Mouse (Mus musculus) hindbrain, postnatal 0 days (tissue): Measurements from ENCODE around the gene Cc2d2a. TPM values are rescaled to one million over a fixed set of nuclear protein-coding genes. Genes with fewer than 3 reads are reported as not detected.

Experiments
- ATAC-seq: fragments of 200-750 bp; cut with Nextera tagmentation; 2 replicates; pipeline ENCODE4 v1.8.0; 2017; ENCODE audit warnings: mild to moderate bottlenecking, moderate TSS enrichment, moderate library complexity
- DNase-seq: peaks from one replicate; pipeline ENCODE4 v3.0.0-alpha.2; 2015; ENCODE audit warnings: low spot score
- H3K27ac ChIP-seq: fragments of 300-500 bp; sonication (generic); 2 replicates; pipeline ENCODE4 v1.5.1; 2014; ENCODE audit warnings: mild to moderate bottlenecking
- H3K27me3 ChIP-seq: fragments of 300-500 bp; sonication (generic); 2 replicates; pipeline ENCODE4 v1.6.1; 2014; ENCODE audit warnings: low read length, mixed read lengths; ENCODE audit not compliant: insufficient read depth
- H3K36me3 ChIP-seq: fragments of 300-500 bp; sonication (generic); 2 replicates; pipeline ENCODE4 v1.6.1; 2014; ENCODE audit warnings: low read length, mixed read lengths; ENCODE audit not compliant: insufficient read depth
- H3K4me1 ChIP-seq: fragments of 300-500 bp; sonication (generic); 2 replicates; pipeline ENCODE4 v1.6.1; 2014; ENCODE audit warnings: antibody characterized with exemption, low read length, mixed read lengths; ENCODE audit not compliant: insufficient read depth
- H3K4me2 ChIP-seq: fragments of 300-500 bp; sonication (generic); 2 replicates; pipeline ENCODE4 v1.6.1; 2014; ENCODE audit warnings: low read depth, mild to moderate bottlenecking, low read length, moderate library complexity, mixed read lengths
- H3K4me3 ChIP-seq: fragments of 300-500 bp; sonication (generic); 2 replicates; pipeline ENCODE4 v1.5.1; 2014; ENCODE audit warnings: low read length
- H3K9ac ChIP-seq: fragments of 300-500 bp; sonication (generic); replicated peaks from 2 replicates; pipeline ENCODE4 v1.6.1; 2014; ENCODE audit warnings: mild to moderate bottlenecking, low read length, moderate library complexity, mixed read lengths
- H3K9me3 ChIP-seq: fragments of 300-500 bp; sonication (generic); 2 replicates; pipeline ENCODE4 v1.6.1; 2016; ENCODE audit warnings: low read length, mixed read lengths
- CTCF ChIP-seq: IDR thresholded peaks from 2 replicates; pipeline ENCODE4 v1.5.1; 2016; ENCODE audit warnings: antibody characterized with exemption, control low read depth, low read depth
- WGBS: fragments of 180-500 bp; shearing (Covaris S2); extraction: QIAGEN DNeasy Blood & Tissue Kit; methylation state at CpG from one replicate; pipeline ENCODE4 v1.1.7; 2014; 5-methylcytosine and 5-hydroxymethylcytosine counted together
- polyA plus RNA-seq: library from polyadenylated mRNA; unstranded; fragments of >200 nt; fragmentation: Nextera tagmentation; extraction: Ambion mirVana; gene quantifications from 2 replicates; pipeline ENCODE4 v1.2.1, GENCODE M21; 2015
- total RNA-seq: library from RNA; depleted of rRNA; stranded (reverse); fragments of >200 nt; gene quantifications from 2 replicates; pipeline ENCODE4 v1.2.3, GENCODE M21; 2014

The Cc2d2a gene
- total and polyA plus RNA-seq, 2 experiments from 2014 or later = 5.1 to 5.6 TPM

- Histone ChIP-seq H3K27me3 (no peaks in the 10 kb centered on the region), H3K9ac (peak overlapping the region; percentile 78), H3K9me3 (no peaks in the 10 kb centered on the region), H3K27ac (peak overlapping the region; percentile 92; the same call in 1 of the 2 replicates), H3K36me3 (no peaks in the 10 kb centered on the region), H3K4me2 (peak overlapping the region; percentile 75), H3K4me1 (0 out of 2 replicates have a peak, but pooled peaks cover 5% of the 10 kb centered on the region), H3K4me3 (peak overlapping the region; percentile 55)
- WGBS = 69% methylated on average over 2 of the region's 2 CpGs
- no peak for DNase-seq
- TF ChIP-seq CTCF = no peak
- no peak for ATAC-seq
Observed at GRCm38 (mm10) chr5:43673083-43673482, 10.9 kb downstream of the Cc2d2a start.

GRCm38 (mm10) chr5:43685466-43685865 lies 23.3 kb downstream of the Cc2d2a start:
- 93% methylated on average over 5 of the region's 5 CpGs for WGBS
- no peak overlapping the region for H3K27ac ChIP-seq
- H3K9me3 ChIP-seq = no peaks in the 10 kb centered on the region
- no peak for DNase-seq
- H3K4me2 ChIP-seq = no peak overlapping the region
- H3K4me1 ChIP-seq = no peaks in the 10 kb centered on the region
- H3K9ac ChIP-seq = no peak overlapping the region
- peaks cover 46% of the 10 kb centered on the region for H3K36me3 ChIP-seq
- ATAC-seq = no peak
- no peak for TF ChIP-seq CTCF
- H3K27me3 ChIP-seq = no peaks in the 10 kb centered on the region
- no peak overlapping the region for H3K4me3 ChIP-seq

DNA sequence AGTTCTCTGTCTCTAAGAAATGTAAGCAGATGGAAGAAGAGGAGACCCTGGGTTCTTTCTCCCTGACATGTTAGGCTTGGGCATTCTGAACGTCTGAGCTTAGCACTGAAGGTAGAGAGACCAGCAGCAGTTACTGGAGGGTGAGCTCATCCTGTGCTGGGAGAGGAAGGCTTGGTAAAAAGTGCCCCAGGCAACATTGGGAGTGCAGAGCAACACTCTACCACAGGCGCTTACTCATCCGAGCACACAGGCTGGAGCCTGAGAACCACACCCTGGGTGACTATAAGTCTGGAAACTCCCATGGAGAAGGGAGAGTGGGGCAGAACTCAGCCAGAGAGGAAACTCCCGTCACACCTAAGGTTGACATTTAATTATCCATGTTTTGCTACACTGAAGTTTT lies 30.3 kb downstream of the Cc2d2a start:
- Histone ChIP-seq H3K27me3 (no peaks in the 10 kb centered on the region), H3K4me2 (no peak overlapping the region), H3K9me3 (no peaks in the 10 kb centered on the region), H3K36me3 (peaks cover 21% of the 10 kb centered on the region), H3K4me1 (no peaks in the 10 kb centered on the region), H3K4me3 (no peak overlapping the region), H3K9ac (no peak overlapping the region), H3K27ac (no peak overlapping the region)
- TF ChIP-seq CTCF = no peak
- WGBS = 83% methylated on average over 4 of the region's 4 CpGs
- DNase-seq (no peak), ATAC-seq (no peak)

DNA sequence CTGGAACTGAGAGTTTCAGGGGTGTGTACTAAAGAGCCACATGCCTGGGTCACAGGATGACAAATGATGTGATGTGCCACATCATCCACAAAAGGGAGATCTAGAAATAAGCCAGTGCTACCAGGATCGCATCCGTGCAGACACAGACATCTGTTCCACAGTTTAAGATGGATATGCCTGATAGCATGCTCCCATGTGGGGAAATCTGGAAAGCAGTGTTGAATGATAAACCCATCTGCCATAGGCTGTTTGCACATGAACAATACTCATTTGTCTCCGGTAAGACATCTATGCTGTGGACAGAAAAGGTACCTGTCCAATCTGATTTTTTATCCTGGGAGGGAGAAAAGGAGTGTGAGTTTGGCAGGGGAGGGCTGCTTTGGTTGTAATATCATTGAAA lies 35.0 kb downstream of the Cc2d2a start:
- no peaks in the 10 kb centered on the region for H3K27me3 ChIP-seq
- H3K36me3 ChIP-seq = peaks cover 9% of the 10 kb centered on the region; the same call in 1 of the 2 replicates
- H3K27ac ChIP-seq = no peak overlapping the region
- no peaks in the 10 kb centered on the region for H3K9me3 ChIP-seq
- peak; percentile 6 for DNase-seq
- no peaks in the 10 kb centered on the region for H3K4me1 ChIP-seq
- H3K4me3 ChIP-seq = no peak overlapping the region
- 67% methylated on average over 3 of the region's 3 CpGs for WGBS
- H3K4me2 ChIP-seq = no peak overlapping the region
- TF ChIP-seq CTCF = no peak
- no peak for ATAC-seq
- H3K9ac ChIP-seq = no peak overlapping the region

DNA sequence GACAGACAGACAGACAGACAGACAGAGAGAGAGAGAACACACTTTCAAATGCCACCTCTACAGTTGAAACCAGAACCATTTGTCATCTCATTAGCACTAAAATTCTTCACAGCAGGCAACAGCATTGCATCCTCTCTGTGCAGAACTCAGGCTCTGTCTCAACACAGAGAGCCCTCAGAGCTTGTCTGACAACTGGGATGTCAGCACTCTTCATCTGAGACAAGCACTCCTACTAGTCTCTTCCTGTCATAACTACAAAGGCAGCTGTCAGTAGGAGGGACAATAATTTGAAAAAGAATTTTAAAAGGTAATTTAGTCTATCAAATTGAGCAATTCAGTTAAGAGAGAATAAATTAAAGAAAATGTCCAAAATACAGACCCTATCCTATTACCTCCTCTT lies 37.1 kb downstream of the Cc2d2a start:
- no peak for TF ChIP-seq CTCF
- DNase-seq (no peak), ATAC-seq (no peak)
- Histone ChIP-seq H3K9me3 (no peaks in the 10 kb centered on the region), H3K4me3 (no peak overlapping the region), H3K4me1 (no peaks in the 10 kb centered on the region), H3K36me3 (peaks cover 21% of the 10 kb centered on the region; the same call in 1 of the 2 replicates), H3K27ac (no peak overlapping the region), H3K4me2 (no peak overlapping the region), H3K9ac (no peak overlapping the region), H3K27me3 (no peaks in the 10 kb centered on the region)

- no peaks in the 10 kb centered on the region for H3K27me3 ChIP-seq
- no peaks in the 10 kb centered on the region for H3K9me3 ChIP-seq
- H3K9ac ChIP-seq = no peak overlapping the region
- H3K36me3 ChIP-seq = peaks cover 42% of the 10 kb centered on the region
- DNase-seq (no peak), ATAC-seq (no peak)
- H3K27ac ChIP-seq = no peak overlapping the region
- 76% methylated on average over 5 of the region's 5 CpGs for WGBS
- H3K4me1 ChIP-seq = no peaks in the 10 kb centered on the region
- no peak for TF ChIP-seq CTCF
- no peak overlapping the region for H3K4me3 ChIP-seq
- H3K4me2 ChIP-seq = no peak overlapping the region
Observed at GRCm38 (mm10) chr5:43721538-43722451, 59.6 kb downstream of the Cc2d2a start.

- ATAC-seq = no peak
Observed at GRCm38 (mm10) chr5:43722452-43722783, 60.3 kb downstream of the Cc2d2a start.

More at GRCm38 (mm10) chr5:43722452-43722783, 60.3 kb downstream of the Cc2d2a start:
- H3K4me3 ChIP-seq = no peak overlapping the region
- no peaks in the 10 kb centered on the region for H3K9me3 ChIP-seq
- H3K27me3 ChIP-seq = no peaks in the 10 kb centered on the region
- H3K4me2 ChIP-seq = no peak overlapping the region
- TF ChIP-seq CTCF = no peak
- WGBS = 95% methylated on average over 6 of the region's 6 CpGs
- no peaks in the 10 kb centered on the region for H3K4me1 ChIP-seq
- no peak for DNase-seq
- H3K27ac ChIP-seq = no peak overlapping the region
- H3K9ac ChIP-seq = no peak overlapping the region
- peaks cover 44% of the 10 kb centered on the region for H3K36me3 ChIP-seq
